Comparison of ENCODE assay signal across 10 mouse cellular contexts in the genomic region with DNA sequence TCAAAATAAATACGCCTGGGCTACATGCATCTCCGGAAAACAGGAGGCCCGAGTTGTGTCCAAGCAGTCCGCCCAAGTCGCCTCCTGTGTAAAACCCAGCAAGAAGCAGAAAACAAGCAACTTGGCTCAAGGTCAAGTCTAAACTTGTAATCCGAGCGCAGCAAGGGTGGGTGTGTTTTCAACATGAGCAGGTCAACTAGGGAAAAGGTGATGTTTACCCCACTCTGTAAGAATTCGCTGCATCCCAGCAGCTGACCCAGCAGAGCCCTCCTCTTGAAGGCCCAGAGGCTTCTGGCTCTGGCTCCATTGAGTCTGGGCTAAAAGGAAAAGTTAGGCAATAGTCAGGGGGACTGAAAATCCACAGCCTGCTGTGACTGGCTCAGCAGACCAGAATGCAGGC.
DNase-seq lines count a peak whose midpoint lies in the region; ATAC-seq and TF ChIP-seq lines count a peak whose summit lies in the region.
"Had no signal": no experiment of that assay in that cellular context is flagged by ENCODE, and none has a peak within 500 bp of the region (broad histone marks: within the 10 kb centered on the region; RNA-seq: fewer than 3 reads in every experiment).

No protein-coding gene starts in this region.

- H3K27me3 ChIP-seq in midbrain, embryonic 11.5 days (ENCODE audit: control insufficient read depth, insufficient read depth, low read length), result no peaks in the 10 kb centered on the region; the same call in 1 of the 2 replicates
- H3K27me3 ChIP-seq in midbrain, embryonic 13.5 days, result no peaks in the 10 kb centered on the region; the same call in 1 of the 2 replicates
- no peaks in the 10 kb centered on the region; the same call in 1 of the 2 replicates for H3K27me3 ChIP-seq in stomach, embryonic 16.5 days (ENCODE audit: control insufficient read depth, insufficient read depth, low read length)
- H3K27me3 ChIP-seq in cerebellum, adult 2 months (ENCODE audit: control insufficient read depth, insufficient read depth, low read length), result no peaks in the 10 kb centered on the region

- H3K4me2 ChIP-seq in midbrain, embryonic 11.5 days, result no peak overlapping the region
- no peak overlapping the region for H3K4me2 ChIP-seq in midbrain, embryonic 13.5 days (replicated peaks)
- no peak overlapping the region for H3K4me2 ChIP-seq in stomach, embryonic 16.5 days (ENCODE audit: low read depth, low read length)
- H3K4me2 ChIP-seq: heart, embryonic 13.5 days had no signal

- H3K4me1 ChIP-seq in midbrain, embryonic 11.5 days (ENCODE audit: control insufficient read depth, insufficient read depth, low read length), result no peaks in the 10 kb centered on the region
- H3K4me1 ChIP-seq in midbrain, embryonic 13.5 days (replicated peaks), result no peaks in the 10 kb centered on the region
- peaks cover 11% of the 10 kb centered on the region for H3K4me1 ChIP-seq in stomach, embryonic 16.5 days (ENCODE audit: control insufficient read depth, insufficient read depth, low read length)
- no peaks in the 10 kb centered on the region for H3K4me1 ChIP-seq in cerebellum, adult 2 months (ENCODE audit: control insufficient read depth, insufficient read depth, low read length)

- H3K9ac ChIP-seq in midbrain, embryonic 11.5 days (ENCODE audit: low read length), result no peak overlapping the region
- no peak overlapping the region for H3K9ac ChIP-seq in midbrain, embryonic 13.5 days (replicated peaks)
- no peak overlapping the region for H3K9ac ChIP-seq in stomach, embryonic 16.5 days (ENCODE audit: low read length)
- H3K9ac ChIP-seq: heart, embryonic 13.5 days had no signal

- TF ChIP-seq POLR2A in cerebellum, adult 2 months (IDR thresholded peaks at IDR 0.05; ENCODE audit: borderline replicate concordance, insufficient read depth, low read length), result no peak

- H3K4me3 ChIP-seq in midbrain, embryonic 11.5 days (ENCODE audit: low read depth, low read length), result no peak overlapping the region
- no peak overlapping the region for H3K4me3 ChIP-seq in midbrain, embryonic 13.5 days (replicated peaks)
- H3K4me3 ChIP-seq in stomach, embryonic 16.5 days (replicated peaks; ENCODE audit: low read length), result no peak overlapping the region
- H3K4me3 ChIP-seq in cerebellum, adult 2 months (replicated peaks; ENCODE audit: insufficient read depth, low read depth, low read length), result no peak overlapping the region
- H3K4me3 ChIP-seq: heart, embryonic 13.5 days had no signal

- no peaks in the 10 kb centered on the region for H3K9me3 ChIP-seq in midbrain, embryonic 11.5 days (ENCODE audit: control insufficient read depth, low read length)
- H3K9me3 ChIP-seq in midbrain, embryonic 13.5 days, result no peaks in the 10 kb centered on the region
- H3K9me3 ChIP-seq in stomach, embryonic 16.5 days (replicated peaks; ENCODE audit: control insufficient read depth, low read length), result no peaks in the 10 kb centered on the region
- H3K9me3 ChIP-seq: heart, embryonic 13.5 days had no signal

- no peak overlapping the region for H3K27ac ChIP-seq in midbrain, embryonic 11.5 days (ENCODE audit: low read depth, low read length)
- no peak overlapping the region for H3K27ac ChIP-seq in midbrain, embryonic 13.5 days
- H3K27ac ChIP-seq in stomach, embryonic 16.5 days (ENCODE audit: low read length), result no peak overlapping the region
- no peak overlapping the region for H3K27ac ChIP-seq in cerebellum, adult 2 months (ENCODE audit: insufficient read depth, low read length)
- H3K27ac ChIP-seq: heart, embryonic 13.5 days; hindbrain, postnatal 0 days had no signal

- peak; percentile 71 for DNase-seq in midbrain, embryonic 11.5 days (ENCODE audit: low spot score, missing footprints)
- peak; percentile 54 for DNase-seq in fibroblast of lung, adult 2 months (ENCODE audit: low read depth)
- DNase-seq in kidney, postnatal 36 days, result peak; percentile 46 to 82
- no peak for DNase-seq in cerebellum, adult 2 months
- DNase-seq: cerebellum, adult 11 months had no signal

- no peak for ATAC-seq in midbrain, embryonic 11.5 days (ENCODE audit: low FRiP score)
- ATAC-seq in midbrain, embryonic 13.5 days, result no peak
- ATAC-seq in stomach, embryonic 16.5 days (ENCODE audit: insufficient read depth, low FRiP score), result peak; percentile 27; the same call in 1 of the 2 replicates
- ATAC-seq in erythroblast, adult 5-6 weeks (replicated peaks; ENCODE audit: low FRiP score, poor library complexity, severe bottlenecking), result no peak
- ATAC-seq: hindbrain, postnatal 0 days had no signal

- TF ChIP-seq CTCF in cerebellum, adult 2 months (IDR thresholded peaks at IDR 0.05; ENCODE audit: borderline replicate concordance, insufficient read depth, low read depth, low read length), result no peak

- 78% methylated on average over 8 of the region's 8 CpGs for WGBS in midbrain, embryonic 11.5 days
- 88% methylated on average over 8 of the region's 8 CpGs for WGBS in midbrain, embryonic 13.5 days
- WGBS in stomach, embryonic 16.5 days, result 49% methylated on average over 8 of the region's 8 CpGs
- WGBS in cerebellum, adult 2 months, result 70% methylated on average over 8 of the region's 8 CpGs

- no peaks in the 10 kb centered on the region for H3K36me3 ChIP-seq in midbrain, embryonic 11.5 days (ENCODE audit: control insufficient read depth, insufficient read depth, low read length)
- no peaks in the 10 kb centered on the region for H3K36me3 ChIP-seq in midbrain, embryonic 13.5 days
- no peaks in the 10 kb centered on the region for H3K36me3 ChIP-seq in stomach, embryonic 16.5 days (ENCODE audit: control insufficient read depth, insufficient read depth, low read length)
- H3K36me3 ChIP-seq: heart, embryonic 13.5 days had no signal

Comparison
In these comparisons a context has a peak if more than half of its experiments do, and no peak if none do; other contexts are left out.
1. DNase-seq: peak in midbrain, embryonic 11.5 days (single experiment), fibroblast of lung, adult 2 months (single experiment) and kidney, postnatal 36 days (2 of 2); none in cerebellum, adult 2 months (0 of 2).